Mouse (Mus musculus) left cerebral cortex, postnatal 36 days (tissue): ENCODE results near the gene Ulk4. TPM values are rescaled to one million over a fixed set of nuclear protein-coding genes. Genes with fewer than 3 reads are reported as not detected.

Experiments
- microRNA-seq: library from miRNA; unstranded; fragments of <30 nt; microRNA quantifications from one replicate; pipeline ENCODE4 v1.2.0, GENCODE M21; 2022
- total RNA-seq, 2 experiments: library from RNA; stranded (reverse); gene quantifications; 2 replicates each; pipeline ENCODE4 v1.2.3; 2021

Gene Ulk4
- total RNA-seq, 2 experiments from 2014 or later: 6.3 to 11.4 TPM

Small RNA genes within 50 kb of the gene (microRNA-seq; reads per million reads assigned to microRNA genes)
- not detected for gene Mir7090

Other genes with a start within 250 kb of the Ulk4 start
- 100 to 1,000 TPM; 229 to 269 TPM for gene Trak1, start 20.3 kb upstream of the Ulk4 start, total RNA-seq
- gene Cck, start 218.5 kb upstream of the Ulk4 start, total RNA-seq: 100 to 1,000 TPM; 676 to 879 TPM